Mouse (Mus musculus) testis, adult 2 months (tissue): ENCODE data around the gene Mta1. TPM values are rescaled to one million over a fixed set of nuclear protein-coding genes. Genes with fewer than 3 reads are reported as not detected.

Experiments
- H3K27ac ChIP-seq: fragments of 200-500 bp; 2 replicates; pipeline ENCODE4 v1.5.1; 2012; ENCODE audit warnings: low read depth, low read length; ENCODE audit not compliant: control insufficient read depth, insufficient read depth
- H3K27me3 ChIP-seq: fragments of 200-500 bp; 2 replicates; pipeline ENCODE4 v1.6.1; 2012; ENCODE audit warnings: mild to moderate bottlenecking, low read length, moderate library complexity; ENCODE audit not compliant: control insufficient read depth, insufficient read depth
- H3K36me3 ChIP-seq: fragments of 200-500 bp; 2 replicates; pipeline ENCODE4 v1.6.1; 2012; ENCODE audit warnings: mild to moderate bottlenecking, low read length; ENCODE audit not compliant: control insufficient read depth, insufficient read depth
- H3K4me1 ChIP-seq: fragments of 200-500 bp; 2 replicates; pipeline ENCODE4 v1.6.1; 2012; ENCODE audit warnings: low read length; ENCODE audit not compliant: control insufficient read depth, insufficient read depth
- H3K4me3 ChIP-seq: fragments of 200-500 bp; 2 replicates; pipeline ENCODE4 v1.5.1; 2012; ENCODE audit warnings: low read depth, mild to moderate bottlenecking, low read length, moderate library complexity, mixed read lengths; ENCODE audit not compliant: control insufficient read depth
- CTCF ChIP-seq: fragments of 200-500 bp; IDR thresholded peaks from 2 replicates; pipeline ENCODE4 v1.5.1; 2012; ENCODE audit warnings: low read depth, mild to moderate bottlenecking, inconsistent platforms, low read length, moderate library complexity; ENCODE audit not compliant: control insufficient read depth, insufficient read depth, insufficient replicate concordance
- POLR2A ChIP-seq: fragments of 200-500 bp; IDR thresholded peaks from 2 replicates; pipeline ENCODE4 v1.6.1; 2012; ENCODE audit warnings: low read depth, mild to moderate bottlenecking, inconsistent platforms, low read length, moderate library complexity; ENCODE audit not compliant: control insufficient read depth
- polyA plus RNA-seq: library from polyadenylated mRNA; depleted of rRNA; stranded (reverse); fragments of >200 nt; gene quantifications from 2 replicates; pipeline ENCODE4 v1.2.3, GENCODE M21; 2012

Gene Mta1
- polyA plus RNA-seq, 1 experiment = 57.9 TPM

DNA sequence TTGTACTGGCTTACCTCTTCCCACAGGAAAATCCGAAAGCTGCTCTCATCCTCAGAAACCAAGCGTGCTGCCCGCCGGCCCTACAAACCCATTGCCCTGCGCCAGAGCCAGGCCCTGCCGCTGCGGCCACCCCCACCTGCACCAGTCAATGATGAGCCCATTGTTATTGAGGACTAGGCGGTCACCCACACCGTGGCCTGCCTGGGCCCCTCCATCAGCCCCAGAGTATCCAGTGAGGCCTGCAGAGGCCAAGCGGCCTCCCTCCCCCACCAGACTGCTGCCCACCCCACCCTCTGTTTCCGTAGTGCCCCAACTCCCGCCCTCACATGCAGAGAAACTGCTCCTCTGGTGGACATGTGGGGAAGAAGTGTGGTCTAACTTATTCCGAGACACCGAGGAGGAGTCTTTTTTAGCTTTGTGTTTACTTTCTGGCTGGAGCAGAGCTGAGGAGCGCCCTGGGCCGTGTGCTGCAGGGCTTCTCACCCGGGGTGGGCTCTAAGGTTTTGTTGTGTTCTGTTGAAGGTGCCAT, 38.5 kb downstream of the Mta1 start:
- Histone ChIP-seq H3K4me3 (no peak overlapping the region), H3K27ac (no peak overlapping the region), H3K27me3 (no peaks in the 10 kb centered on the region), H3K4me1 (peaks cover 18% of the 10 kb centered on the region), H3K36me3 (peaks cover 2% of the 10 kb centered on the region; the same call in 1 of the 2 replicates)
- TF ChIP-seq CTCF = no peak
- TF ChIP-seq POLR2A = no peak

DNA sequence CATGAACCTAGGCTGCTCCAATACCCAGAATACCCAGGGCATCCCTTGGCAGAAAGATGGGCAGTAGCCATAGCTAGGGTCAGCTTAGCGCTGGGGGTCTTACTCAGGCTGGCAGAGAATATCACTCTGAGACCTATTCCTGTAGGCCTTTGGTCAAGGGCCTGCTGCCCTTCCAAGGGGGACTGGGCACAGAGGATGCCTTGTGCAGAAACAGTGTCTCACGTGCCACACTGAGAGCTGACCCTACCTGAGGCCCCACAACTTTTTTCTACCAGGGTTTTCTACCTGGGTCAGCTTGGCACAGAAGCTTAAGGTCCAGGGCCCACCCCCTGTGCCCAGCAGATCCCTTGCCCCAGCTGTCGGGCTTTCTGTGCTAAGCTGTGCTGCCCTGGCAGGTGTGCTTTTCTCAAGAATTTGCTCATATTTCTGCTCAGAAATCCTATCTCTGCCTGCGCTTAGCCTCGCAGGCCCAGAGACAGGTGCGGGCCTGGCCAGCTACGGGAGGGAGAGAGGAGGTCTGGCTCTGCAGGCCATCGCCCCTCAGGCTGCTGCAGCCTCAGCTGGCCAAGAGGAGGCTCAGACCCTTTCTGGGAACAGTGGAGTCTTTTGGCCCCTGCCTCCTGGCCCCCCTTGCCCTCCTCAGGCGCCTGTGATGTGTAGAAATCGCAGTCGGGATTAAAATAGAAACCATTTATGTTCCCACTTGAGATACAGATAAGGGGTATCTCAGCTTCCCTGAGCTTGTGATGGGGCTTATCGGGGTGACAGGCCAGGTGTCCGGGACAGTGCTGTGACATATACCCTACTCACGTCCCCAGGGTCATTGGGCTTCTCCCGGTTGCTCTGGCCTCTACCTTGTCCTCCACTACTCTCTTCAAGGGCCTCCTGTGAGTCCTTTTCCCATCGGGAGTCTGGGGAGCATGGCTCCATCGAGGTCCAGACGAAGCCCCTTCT, 39.5 kb downstream of the Mta1 start:
- H3K27ac ChIP-seq = no peak overlapping the region
- peaks cover 18% of the 10 kb centered on the region for H3K4me1 ChIP-seq
- H3K36me3 ChIP-seq = peaks cover 2% of the 10 kb centered on the region; the same call in 1 of the 2 replicates

DNA sequence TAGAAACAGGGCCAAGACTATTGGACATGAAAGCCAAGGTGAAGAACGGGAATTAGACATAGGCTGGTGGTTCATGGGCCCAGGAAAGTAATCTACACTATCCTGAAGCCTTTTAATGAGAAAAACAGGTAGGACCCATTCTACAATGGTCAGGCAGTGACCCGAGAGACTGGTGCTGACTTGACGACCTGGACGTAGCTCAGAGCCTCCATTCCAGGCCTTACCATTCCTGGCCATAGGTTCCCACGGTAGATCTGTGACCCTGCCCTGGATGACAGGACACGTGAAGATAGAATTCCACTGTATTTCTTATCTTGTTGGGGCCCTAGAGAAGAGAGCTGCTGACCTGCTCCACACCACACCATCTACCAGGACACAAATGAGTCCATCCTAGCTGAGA, 40.2 kb downstream of the Mta1 start:
- TF ChIP-seq POLR2A (no peak), CTCF (no peak)
- Histone ChIP-seq H3K36me3 (peaks cover 2% of the 10 kb centered on the region; the same call in 1 of the 2 replicates), H3K27me3 (no peaks in the 10 kb centered on the region), H3K4me1 (peaks cover 21% of the 10 kb centered on the region), H3K27ac (peak overlapping the region; percentile 27; the same call in 1 of the 2 replicates), H3K4me3 (peak overlapping the region; percentile 95)

More for the DNA sequence above, 39.5 kb downstream of the Mta1 start:
- TF ChIP-seq POLR2A = no peak
- TF ChIP-seq CTCF = no peak
- H3K4me3 ChIP-seq = peak overlapping the region; percentile 95
- no peaks in the 10 kb centered on the region for H3K27me3 ChIP-seq

DNA sequence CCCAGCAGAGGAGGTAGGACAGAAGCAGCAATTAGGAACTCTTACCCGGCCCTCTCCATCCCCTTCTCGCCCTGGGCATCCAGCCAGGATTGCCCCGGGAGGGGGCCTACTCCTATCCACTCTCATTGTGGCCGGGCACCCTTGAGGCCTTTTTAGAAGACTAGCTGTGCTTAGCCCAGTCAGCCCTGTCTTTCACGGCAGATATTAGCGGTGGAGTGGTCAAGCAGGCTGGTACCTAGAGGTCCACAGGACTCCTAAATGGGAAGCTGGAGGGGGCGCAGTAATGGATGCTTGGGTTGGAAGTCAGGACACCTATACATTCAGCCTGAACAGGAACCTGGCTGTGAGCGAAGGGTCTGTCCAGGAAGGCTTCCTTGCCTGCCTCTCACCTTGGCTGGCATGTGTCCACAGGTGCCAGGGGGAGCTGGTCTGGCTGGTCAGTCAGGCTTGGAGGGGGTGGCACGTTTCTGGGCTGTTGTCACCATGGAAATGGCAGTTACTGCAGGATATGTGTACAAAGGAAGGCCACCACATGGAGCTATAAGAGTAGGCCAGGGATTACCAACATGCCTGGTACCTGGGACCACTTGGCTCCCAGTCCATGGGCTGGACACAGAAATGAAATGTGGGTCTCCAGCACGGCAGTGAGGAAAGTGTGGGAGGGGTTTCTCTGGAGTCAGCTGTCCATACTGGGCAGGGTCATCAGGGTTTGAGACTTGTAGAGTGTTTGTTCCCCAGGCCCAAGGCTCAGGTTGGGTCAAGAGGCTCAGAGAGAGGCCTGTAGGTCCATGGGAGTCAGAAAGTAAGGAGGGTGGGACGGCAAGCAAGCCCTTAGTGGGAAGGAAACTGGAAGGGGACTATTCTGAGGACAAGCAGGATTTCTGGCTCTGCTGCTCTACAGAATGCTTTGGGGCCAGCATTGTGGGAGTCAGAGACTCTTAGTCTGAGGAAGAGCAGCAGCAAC, 41.1 kb downstream of the Mta1 start:
- Histone ChIP-seq H3K27me3 (no peaks in the 10 kb centered on the region), H3K4me1 (peaks cover 21% of the 10 kb centered on the region), H3K4me3 (peak overlapping the region; percentile 95), H3K27ac (peak overlapping the region; percentile 74), H3K36me3 (no peaks in the 10 kb centered on the region)
- no peak for TF ChIP-seq CTCF
- TF ChIP-seq POLR2A = peak; percentile 37; the same call in 1 of the 2 replicates

DNA sequence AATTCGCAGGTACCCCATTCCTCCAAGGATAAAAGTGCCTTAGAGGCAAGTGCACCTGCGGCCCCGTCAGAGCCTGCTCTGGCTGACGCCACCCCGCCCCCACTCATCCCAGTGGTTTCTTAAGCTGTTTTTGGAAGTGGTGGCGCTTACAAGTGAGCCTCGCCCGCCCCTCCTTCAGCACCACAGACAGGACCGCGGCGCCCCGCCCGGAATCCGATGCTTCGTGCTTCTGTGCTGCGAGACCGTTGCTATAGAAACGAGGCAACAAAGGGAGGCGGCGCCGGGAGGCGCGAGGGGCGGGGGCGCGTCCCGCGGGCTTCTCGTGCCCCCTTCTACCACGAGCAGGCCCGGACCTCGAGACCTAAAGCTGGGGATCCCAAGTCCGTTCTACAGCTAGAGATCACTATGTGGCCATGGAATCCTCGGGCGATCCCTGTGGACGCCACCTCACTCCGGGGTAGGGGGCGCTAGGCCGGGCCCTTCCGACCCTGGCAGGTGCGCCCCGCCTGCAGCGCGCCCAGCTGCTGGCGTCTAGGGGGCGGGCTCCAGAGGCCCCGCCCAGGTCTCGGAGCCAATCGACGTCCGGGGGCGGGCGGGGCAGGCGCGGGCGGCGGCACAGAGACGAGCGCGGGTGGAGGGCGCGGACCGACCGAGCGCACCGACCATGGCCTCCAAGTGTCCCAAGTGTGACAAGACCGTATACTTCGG, 42.0 kb downstream of the Mta1 start, which contains the start of gene Crip2:
Crip2 (plus strand) TSS at position 329 of the 708 bp plus-strand sequence.
- H3K27me3 ChIP-seq = no peaks in the 10 kb centered on the region
- peak within 1 kb of the TSS; percentile 77 for H3K27ac ChIP-seq
- TF ChIP-seq POLR2A (peak; percentile 49; the same call in 1 of the 2 replicates), CTCF (no peak)
- peaks cover 21% of the 10 kb centered on the region for H3K4me1 ChIP-seq
- no peaks in the 10 kb centered on the region for H3K36me3 ChIP-seq
- H3K4me3 ChIP-seq = peak within 1 kb of the TSS; percentile 95
